Mouse (Mus musculus) layer of hippocampus, postnatal 14 days (tissue): ENCODE data around the gene Atoh8. TPM values are rescaled to one million over a fixed set of nuclear protein-coding genes. Genes with fewer than 3 reads are reported as not detected.

Experiments
- DNase-seq, 2 experiments: peaks; one replicate each; pipeline ENCODE4 v3.0.0; 2021 to 2022; ENCODE audit warnings: low spot score in 2 of 2, mixed read lengths in 1 of 2
- total RNA-seq, 2 experiments: library from RNA; stranded (reverse); gene quantifications; 2 replicates each; pipeline ENCODE4 v1.2.3; 2021

Atoh8 gene
- total RNA-seq, 2 experiments from 2014 or later, result 3.3 to 4.5 TPM

- no peak for DNase-seq
Measured at GRCm38 (mm10) chr6:72197515-72197914, 37.9 kb downstream of the Atoh8 start.

GRCm38 (mm10) chr6:72196660-72197059 lies 38.7 kb downstream of the Atoh8 start:
- DNase-seq, result no peak

- DNase-seq, result no peak
Measured at GRCm38 (mm10) chr6:72190577-72190976, 44.8 kb downstream of the Atoh8 start.

GRCm38 (mm10) chr6:72190120-72190519 lies 45.3 kb downstream of the Atoh8 start:
- DNase-seq, result no peak

- DNase-seq, result peak in 1 of 2 experiments; percentile 47
Measured at GRCm38 (mm10) chr6:72189061-72189863, 46.1 kb downstream of the Atoh8 start.

GRCm38 (mm10) chr6:72186809-72187208 lies 48.6 kb downstream of the Atoh8 start:
- no peak for DNase-seq

- peak; percentile 81 to 88 for DNase-seq
Measured at GRCm38 (mm10) chr6:72185893-72186490, 49.4 kb downstream of the Atoh8 start.

- DNase-seq, result peak in 1 of 2 experiments; percentile 47
Measured at GRCm38 (mm10) chr6:72184576-72184975, 50.8 kb downstream of the Atoh8 start.

GRCm38 (mm10) chr6:72179562-72180502 lies 55.5 kb downstream of the Atoh8 start:
- DNase-seq, result no peak

- DNase-seq, result no peak
Measured at GRCm38 (mm10) chr6:72179006-72179405, 56.4 kb downstream of the Atoh8 start.

- no peak for DNase-seq
Measured at GRCm38 (mm10) chr6:72177417-72177816, 58.0 kb downstream of the Atoh8 start.

GRCm38 (mm10) chr6:72176004-72176403 lies 59.4 kb downstream of the Atoh8 start:
- DNase-seq, result no peak

- DNase-seq, result no peak
Measured at GRCm38 (mm10) chr6:72175419-72175818, 60.0 kb downstream of the Atoh8 start.

GRCm38 (mm10) chr6:72173350-72173749 lies 62.0 kb downstream of the Atoh8 start:
- DNase-seq, result no peak

- no peak for DNase-seq
Measured at GRCm38 (mm10) chr6:72171391-72171790, 64.0 kb downstream of the Atoh8 start.

GRCm38 (mm10) chr6:72165907-72166306 lies 69.5 kb downstream of the Atoh8 start:
- DNase-seq, result no peak

GRCm38 (mm10) chr6:72164321-72165275 lies 70.8 kb downstream of the Atoh8 start:
- DNase-seq, result peak; percentile 88 to 93

- no peak for DNase-seq
Measured at GRCm38 (mm10) chr6:72162155-72162890, 73.1 kb downstream of the Atoh8 start.

- DNase-seq, result no peak
Measured at GRCm38 (mm10) chr6:72161751-72162150, 73.6 kb downstream of the Atoh8 start.

GRCm38 (mm10) chr6:72160991-72161390 lies 74.4 kb downstream of the Atoh8 start:
- DNase-seq, result no peak
